Mouse (Mus musculus): ENCODE data around the gene Gpx5. TPM values are rescaled to one million over a fixed set of nuclear protein-coding genes. Genes with fewer than 3 reads are reported as not detected.

Gene Gpx5
- polyA plus RNA-seq, 1 experiment = not detected

DNA sequence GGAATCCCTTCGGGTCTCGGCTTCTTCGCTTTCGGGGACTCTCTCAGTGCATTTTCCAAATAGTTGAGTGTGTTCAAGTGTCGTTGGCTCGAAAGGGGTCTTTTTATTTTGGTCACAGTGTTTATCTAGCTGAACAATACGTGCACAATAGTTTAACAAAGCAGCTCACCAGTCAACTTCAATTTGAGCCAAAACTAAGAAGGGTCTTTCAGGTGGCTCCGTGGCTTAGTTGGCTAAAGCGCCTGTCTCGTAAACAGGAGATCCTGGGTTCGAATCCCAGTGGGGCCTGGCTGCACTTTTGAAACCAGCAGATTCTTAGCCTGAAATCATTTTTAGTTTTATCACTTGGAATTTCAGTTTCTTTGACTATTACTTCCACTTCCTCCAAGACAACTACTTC lies 28.2 kb downstream of the Gpx5 start:
- H3K4me1 ChIP-seq (ENCODE audit: control insufficient read depth, insufficient read depth, low read length) = no peaks in the 10 kb centered on the region
- H3K4me3 ChIP-seq (replicated peaks; ENCODE audit: insufficient read depth, low read depth, low read length) = peak overlapping the region; percentile 46
- no peak overlapping the region for H3K27ac ChIP-seq (ENCODE audit: insufficient read depth, low read length)
- peaks cover 1% of the 10 kb centered on the region; the same call in 1 of the 2 replicates for H3K27me3 ChIP-seq (ENCODE audit: control insufficient read depth, insufficient read depth, low read length)
- DNase-seq = peak in 1 of 2 experiments; percentile 32
- WGBS = 11% methylated on average over 11 of the region's 11 CpGs
- TF ChIP-seq POLR2A (IDR thresholded peaks at IDR 0.05; ENCODE audit: borderline replicate concordance, insufficient read depth, low read length) (no peak), CTCF (IDR thresholded peaks at IDR 0.05; ENCODE audit: borderline replicate concordance, insufficient read depth, low read depth, low read length) (no peak)

DNA sequence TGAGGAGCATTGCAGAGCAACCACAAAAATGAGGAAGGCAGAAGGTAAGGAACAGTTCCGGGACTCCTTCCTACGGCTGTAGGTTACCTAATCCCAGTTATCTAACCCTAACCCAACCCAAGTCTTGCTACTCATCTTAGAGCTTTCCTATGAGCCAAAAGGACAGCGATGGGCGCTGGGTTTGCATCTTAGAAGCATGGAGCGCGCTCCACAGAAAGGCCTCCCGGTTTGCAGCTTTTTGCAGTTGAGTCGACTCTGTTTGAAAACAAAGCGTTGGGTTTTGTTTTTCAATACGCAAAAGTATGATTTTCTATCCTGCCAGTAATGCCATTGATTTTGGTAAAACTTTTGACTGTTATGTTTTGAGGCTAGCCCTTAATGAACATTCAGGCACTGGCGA lies 28.6 kb downstream of the Gpx5 start:
- DNase-seq = no peak

DNA sequence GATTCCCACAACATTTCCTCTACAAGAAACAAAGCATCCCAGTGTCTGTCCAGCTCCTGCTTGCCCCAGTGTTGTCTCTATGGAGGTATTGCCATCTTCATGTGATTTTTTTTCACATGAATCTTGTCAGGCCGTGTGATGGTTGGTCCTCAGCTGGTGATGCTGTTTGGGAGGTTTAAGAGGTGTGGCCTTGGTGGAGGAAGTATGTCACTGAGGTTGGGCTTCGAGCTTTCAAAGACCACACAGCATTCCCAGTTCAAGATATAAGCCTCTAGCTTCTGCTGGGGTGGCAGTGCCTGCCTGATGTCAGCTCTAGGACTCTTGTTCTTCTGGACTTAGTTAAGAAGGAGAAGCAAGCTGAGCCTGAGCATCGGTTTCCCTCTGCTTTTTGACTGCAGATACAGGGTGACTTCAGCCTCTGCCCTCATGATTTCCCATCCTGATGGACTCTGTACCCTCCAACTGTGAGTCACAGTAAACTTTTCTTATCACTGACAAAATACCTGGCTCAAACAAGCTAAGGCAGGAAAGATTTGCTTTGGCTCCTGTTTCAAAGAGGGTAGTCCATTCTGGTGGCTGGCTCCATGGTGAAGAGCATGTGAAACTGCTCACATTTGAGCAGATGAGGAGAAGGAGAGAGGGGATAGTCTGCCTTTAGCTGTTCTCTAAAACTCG lies 29.6 kb downstream of the Gpx5 start:
- Histone ChIP-seq H3K4me3 (replicated peaks; ENCODE audit: insufficient read depth, low read depth, low read length) (no peak overlapping the region), H3K27me3 (ENCODE audit: control insufficient read depth, insufficient read depth, low read length) (peaks cover 1% of the 10 kb centered on the region; the same call in 1 of the 2 replicates), H3K27ac (ENCODE audit: insufficient read depth, low read length) (no peak overlapping the region), H3K4me1 (ENCODE audit: control insufficient read depth, insufficient read depth, low read length) (no peaks in the 10 kb centered on the region)
- TF ChIP-seq POLR2A (IDR thresholded peaks at IDR 0.05; ENCODE audit: borderline replicate concordance, insufficient read depth, low read length) = no peak
- TF ChIP-seq CTCF (IDR thresholded peaks at IDR 0.05; ENCODE audit: borderline replicate concordance, insufficient read depth, low read depth, low read length) = no peak
- DNase-seq = no peak
- 78% methylated on average over 4 of the region's 4 CpGs for WGBS

More for the DNA sequence above, 28.6 kb downstream of the Gpx5 start:
- Histone ChIP-seq H3K4me3 (replicated peaks; ENCODE audit: insufficient read depth, low read depth, low read length) (peak overlapping the region; percentile 46), H3K4me1 (ENCODE audit: control insufficient read depth, insufficient read depth, low read length) (no peaks in the 10 kb centered on the region), H3K27me3 (ENCODE audit: control insufficient read depth, insufficient read depth, low read length) (peaks cover 1% of the 10 kb centered on the region; the same call in 1 of the 2 replicates), H3K27ac (ENCODE audit: insufficient read depth, low read length) (no peak overlapping the region)
- TF ChIP-seq CTCF (IDR thresholded peaks at IDR 0.05; ENCODE audit: borderline replicate concordance, insufficient read depth, low read depth, low read length) (no peak), POLR2A (IDR thresholded peaks at IDR 0.05; ENCODE audit: borderline replicate concordance, insufficient read depth, low read length) (no peak)
- WGBS = 17% methylated on average over 11 of the region's 11 CpGs

- no peak for DNase-seq
- peaks cover 1% of the 10 kb centered on the region; the same call in 1 of the 2 replicates for H3K27me3 ChIP-seq (ENCODE audit: control insufficient read depth, insufficient read depth, low read length)
- TF ChIP-seq POLR2A (IDR thresholded peaks at IDR 0.05; ENCODE audit: borderline replicate concordance, insufficient read depth, low read length) (no peak), CTCF (IDR thresholded peaks at IDR 0.05; ENCODE audit: borderline replicate concordance, insufficient read depth, low read depth, low read length) (no peak)
- 41% methylated on average over 5 of the region's 5 CpGs for WGBS
- H3K27ac ChIP-seq (ENCODE audit: insufficient read depth, low read length) = no peak overlapping the region
- no peaks in the 10 kb centered on the region for H3K4me1 ChIP-seq (ENCODE audit: control insufficient read depth, insufficient read depth, low read length)
- no peak overlapping the region for H3K4me3 ChIP-seq (replicated peaks; ENCODE audit: insufficient read depth, low read depth, low read length)
Measured at GRCm38 (mm10) chr13:21260289-21260688, 32.2 kb downstream of the Gpx5 start.

- H3K27me3 ChIP-seq (ENCODE audit: control insufficient read depth, insufficient read depth, low read length) = peaks cover 1% of the 10 kb centered on the region; the same call in 1 of the 2 replicates
- peak overlapping the region; percentile 73 for H3K4me3 ChIP-seq (replicated peaks; ENCODE audit: insufficient read depth, low read depth, low read length)
- TF ChIP-seq CTCF (IDR thresholded peaks at IDR 0.05; ENCODE audit: borderline replicate concordance, insufficient read depth, low read depth, low read length) (no peak), POLR2A (IDR thresholded peaks at IDR 0.05; ENCODE audit: borderline replicate concordance, insufficient read depth, low read length) (no peak)
- 3% methylated on average over 18 of the region's 18 CpGs for WGBS
- H3K4me1 ChIP-seq (ENCODE audit: control insufficient read depth, insufficient read depth, low read length) = no peaks in the 10 kb centered on the region
- DNase-seq = peak; percentile 68 to 77
- H3K27ac ChIP-seq (ENCODE audit: insufficient read depth, low read length) = no peak overlapping the region
Measured at GRCm38 (mm10) chr13:21259677-21260113, 32.8 kb downstream of the Gpx5 start.

DNA sequence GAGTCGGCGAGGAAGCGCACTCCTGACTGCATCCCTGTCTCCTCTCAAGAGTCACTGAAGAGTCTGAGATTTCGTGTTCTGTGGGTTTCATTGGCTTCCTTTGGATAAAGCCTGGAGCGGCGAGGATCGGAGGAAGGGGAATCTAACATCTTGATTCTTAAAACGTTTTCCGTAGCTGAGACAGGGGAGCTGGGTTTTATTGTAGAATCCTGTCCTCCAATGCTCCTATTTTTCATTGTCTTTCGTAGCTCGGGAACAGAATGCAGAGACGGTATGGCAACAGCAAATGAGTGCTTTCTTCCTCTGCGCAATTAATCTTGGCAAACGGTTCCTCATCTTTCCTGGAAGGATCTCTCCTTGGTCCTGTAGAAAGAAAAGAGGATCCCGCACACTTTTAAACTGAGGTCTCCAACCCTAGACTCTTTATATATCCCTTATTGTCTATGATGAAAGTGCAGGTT lies 33.3 kb downstream of the Gpx5 start:
- no peak overlapping the region for H3K27ac ChIP-seq (ENCODE audit: insufficient read depth, low read length)
- no peaks in the 10 kb centered on the region for H3K4me1 ChIP-seq (ENCODE audit: control insufficient read depth, insufficient read depth, low read length)
- DNase-seq = peak; percentile 36 to 50
- under 1% methylated on average over 15 of the region's 15 CpGs for WGBS
- peak overlapping the region; percentile 98 for H3K4me3 ChIP-seq (replicated peaks; ENCODE audit: insufficient read depth, low read depth, low read length)
- no peak for TF ChIP-seq POLR2A (IDR thresholded peaks at IDR 0.05; ENCODE audit: borderline replicate concordance, insufficient read depth, low read length)
- no peak for TF ChIP-seq CTCF (IDR thresholded peaks at IDR 0.05; ENCODE audit: borderline replicate concordance, insufficient read depth, low read depth, low read length)
- peaks cover 1% of the 10 kb centered on the region; the same call in 1 of the 2 replicates for H3K27me3 ChIP-seq (ENCODE audit: control insufficient read depth, insufficient read depth, low read length)

DNA sequence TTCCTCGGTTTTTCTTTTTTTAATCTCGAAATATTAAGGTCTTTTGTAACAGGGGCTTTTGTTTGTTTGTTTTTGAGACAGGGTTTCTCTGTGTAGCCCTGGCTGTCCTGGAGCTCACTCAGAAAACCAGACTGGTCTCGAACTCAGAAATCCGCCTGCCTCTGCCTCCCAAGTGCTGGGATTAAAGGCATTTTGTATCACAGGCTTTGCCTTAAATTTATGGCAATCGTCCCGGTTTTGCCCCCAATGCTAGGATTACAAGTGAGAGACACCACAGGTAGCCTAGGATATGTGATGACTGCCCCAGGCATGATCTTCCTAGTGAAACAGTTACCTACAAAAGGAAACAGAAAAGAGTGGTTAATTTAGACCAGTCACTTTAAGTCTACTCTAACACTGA lies 34.0 kb downstream of the Gpx5 start:
- 25% methylated on average over 6 of the region's 6 CpGs for WGBS
- DNase-seq = peak in 1 of 2 experiments; percentile 25
- H3K27ac ChIP-seq (ENCODE audit: insufficient read depth, low read length) = no peak overlapping the region
- peak overlapping the region; percentile 98 for H3K4me3 ChIP-seq (replicated peaks; ENCODE audit: insufficient read depth, low read depth, low read length)
- H3K4me1 ChIP-seq (ENCODE audit: control insufficient read depth, insufficient read depth, low read length) = no peaks in the 10 kb centered on the region
- no peak for TF ChIP-seq POLR2A (IDR thresholded peaks at IDR 0.05; ENCODE audit: borderline replicate concordance, insufficient read depth, low read length)
- TF ChIP-seq CTCF (IDR thresholded peaks at IDR 0.05; ENCODE audit: borderline replicate concordance, insufficient read depth, low read depth, low read length) = no peak
- H3K27me3 ChIP-seq (ENCODE audit: control insufficient read depth, insufficient read depth, low read length) = no peaks in the 10 kb centered on the region

DNA sequence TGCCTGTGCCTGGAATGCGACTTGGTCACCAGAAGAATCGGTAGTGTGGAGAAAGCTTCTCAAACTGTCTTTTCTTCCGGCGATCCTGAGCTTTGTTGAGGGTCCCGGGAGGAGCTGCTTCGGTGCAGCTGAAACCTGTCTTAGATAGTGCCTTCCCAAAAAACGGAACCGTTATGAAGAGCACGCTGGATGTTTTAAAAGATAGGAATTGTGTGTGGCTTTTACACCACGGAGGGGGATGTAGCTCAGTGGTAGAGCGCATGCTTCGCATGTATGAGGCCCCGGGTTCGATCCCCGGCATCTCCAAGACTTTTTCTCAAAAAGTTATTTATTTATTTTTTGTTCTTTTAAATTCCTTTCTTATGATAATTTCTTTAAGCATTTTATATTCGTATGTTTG lies 38.5 kb downstream of the Gpx5 start:
- no peaks in the 10 kb centered on the region for H3K27me3 ChIP-seq (ENCODE audit: control insufficient read depth, insufficient read depth, low read length)
- WGBS = 3% methylated on average over 16 of the region's 16 CpGs
- TF ChIP-seq CTCF (IDR thresholded peaks at IDR 0.05; ENCODE audit: borderline replicate concordance, insufficient read depth, low read depth, low read length) = no peak
- no peak for TF ChIP-seq POLR2A (IDR thresholded peaks at IDR 0.05; ENCODE audit: borderline replicate concordance, insufficient read depth, low read length)
- H3K4me1 ChIP-seq (ENCODE audit: control insufficient read depth, insufficient read depth, low read length) = no peaks in the 10 kb centered on the region; the same call in 1 of the 2 replicates
- peak; percentile 57 to 72 for DNase-seq
- peak overlapping the region; percentile 58 for H3K4me3 ChIP-seq (replicated peaks; ENCODE audit: insufficient read depth, low read depth, low read length)
- H3K27ac ChIP-seq (ENCODE audit: insufficient read depth, low read length) = no peak overlapping the region
